Mouse (Mus musculus): ENCODE results near the gene Serp1.

The Serp1 gene

DNA sequence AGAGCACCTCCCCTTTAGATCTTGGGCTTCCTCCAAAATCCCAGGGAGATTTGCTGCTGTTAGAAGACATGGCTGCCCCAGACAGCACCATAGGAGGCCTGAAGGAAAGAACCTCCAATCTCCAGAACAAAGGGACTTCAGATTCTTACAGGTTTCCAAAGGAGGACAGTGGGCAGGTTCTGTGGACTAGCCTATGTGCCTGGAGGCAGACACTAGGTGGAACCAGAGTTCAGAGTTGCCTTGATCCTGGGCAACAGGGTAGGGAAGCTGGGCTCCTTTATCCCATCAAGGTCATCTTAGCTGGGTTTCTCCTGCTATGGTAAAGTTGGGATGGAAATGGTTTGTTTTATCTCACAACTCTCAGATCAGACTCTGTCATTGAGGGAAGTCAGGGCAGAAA, 14.1 kb downstream of the Serp1 start:
- in situ Hi-C loops (cut with MboI): loop anchor here (10.0 to 25.0 kb wide), 4 partner anchors 63 to 551 kb away; partner anchors contain the start of genes Selenot and Siah2

GRCm38 (mm10) chr3:58508020-58508750, 17.5 kb downstream of the Serp1 start:
- in situ Hi-C loops (cut with MboI): loop anchor here (25.0 kb wide), 3 partner anchors 179 to 554 kb away; partner anchors contain the start of gene Siah2

DNA sequence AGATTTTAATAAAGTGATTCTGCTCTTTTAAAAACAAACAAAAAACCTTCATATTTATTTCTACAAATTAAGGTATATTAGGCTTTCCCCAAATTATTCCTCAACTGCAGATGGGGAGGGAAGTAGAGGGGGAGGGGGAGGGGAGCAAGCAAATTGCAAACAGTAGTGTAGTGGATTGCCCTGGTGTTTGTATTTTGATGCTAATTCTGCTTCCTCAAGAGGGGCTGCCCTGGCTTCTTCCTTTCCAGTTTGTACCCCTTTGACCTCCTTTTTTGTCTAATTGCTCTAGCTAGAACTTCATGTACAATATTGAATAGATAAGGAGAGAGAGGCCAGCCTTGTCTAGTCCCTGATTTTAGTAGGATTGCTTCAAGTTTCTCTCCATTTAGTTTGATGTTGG, 21.0 kb downstream of the Serp1 start:
- in situ Hi-C loops (cut with MboI): loop anchor here (25.0 kb wide), 3 partner anchors 183 to 558 kb away; partner anchors contain the start of gene Siah2

GRCm38 (mm10) chr3:58503720-58504333, 21.9 kb downstream of the Serp1 start:
- in situ Hi-C loops (cut with MboI): loop anchor here (25.0 kb wide), 3 partner anchors 183 to 558 kb away; partner anchors contain the start of gene Siah2

GRCm38 (mm10) chr3:58501961-58502360, 23.7 kb downstream of the Serp1 start:
- in situ Hi-C loops (cut with MboI): loop anchor here (25.0 kb wide), 3 partner anchors 185 to 560 kb away; partner anchors contain the start of gene Siah2

- in situ Hi-C loops (cut with MboI): loop anchor here (25.0 kb wide), 1 partner anchor 656 kb away; the partner anchor contains the start of gene Pfn2
Measured at GRCm38 (mm10) chr3:58493621-58494020, 32.1 kb downstream of the Serp1 start.

DNA sequence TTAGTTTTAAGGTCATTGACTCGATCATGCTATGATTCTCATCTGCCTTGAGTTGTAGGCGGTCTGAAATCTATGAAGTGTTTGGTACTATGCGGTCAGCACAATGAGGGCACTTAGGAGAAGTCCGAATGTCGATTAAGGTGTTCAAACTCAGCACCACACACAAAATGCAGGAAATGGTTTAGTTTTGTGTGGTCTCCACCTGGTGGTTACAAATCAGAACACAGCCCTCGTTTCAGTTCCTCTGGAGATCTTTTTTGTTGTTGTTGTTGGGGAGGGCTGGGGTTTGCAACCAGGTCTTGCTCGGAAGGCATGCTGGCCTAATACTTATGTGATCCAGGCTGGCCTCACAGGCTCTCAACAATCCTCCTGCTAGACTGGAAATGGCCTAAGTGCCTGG, 34.9 kb downstream of the Serp1 start:
- in situ Hi-C loops (cut with MboI): loop anchor here (25.0 kb wide), 1 partner anchor 653 kb away; the partner anchor contains the start of gene Pfn2

GRCm38 (mm10) chr3:58487999-58488775, 37.5 kb downstream of the Serp1 start:
- in situ Hi-C loops (cut with MboI): loop anchor here (25.0 kb wide), 1 partner anchor 651 kb away; the partner anchor contains the start of gene Pfn2

DNA sequence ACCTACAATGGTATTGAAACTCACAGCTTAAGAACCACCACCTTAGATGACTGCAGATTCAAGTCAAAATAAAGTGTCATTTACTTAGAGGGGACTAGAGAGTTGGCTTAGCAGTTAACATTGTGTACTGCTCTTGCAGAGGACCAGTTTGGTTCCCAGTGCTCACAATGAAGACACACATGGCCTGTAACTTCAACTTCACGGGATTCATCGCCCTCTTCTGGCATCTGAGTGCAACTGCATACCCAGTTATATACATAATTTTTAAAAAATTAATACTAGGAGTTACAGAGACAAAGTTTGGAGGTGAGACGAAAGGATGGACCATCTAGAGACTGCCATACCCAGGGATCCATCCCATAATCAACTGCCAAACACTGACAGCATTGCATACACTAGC, 38.6 kb downstream of the Serp1 start:
- in situ Hi-C loops (cut with MboI): loop anchor here (25.0 kb wide), 1 partner anchor 650 kb away; the partner anchor contains the start of gene Pfn2

DNA sequence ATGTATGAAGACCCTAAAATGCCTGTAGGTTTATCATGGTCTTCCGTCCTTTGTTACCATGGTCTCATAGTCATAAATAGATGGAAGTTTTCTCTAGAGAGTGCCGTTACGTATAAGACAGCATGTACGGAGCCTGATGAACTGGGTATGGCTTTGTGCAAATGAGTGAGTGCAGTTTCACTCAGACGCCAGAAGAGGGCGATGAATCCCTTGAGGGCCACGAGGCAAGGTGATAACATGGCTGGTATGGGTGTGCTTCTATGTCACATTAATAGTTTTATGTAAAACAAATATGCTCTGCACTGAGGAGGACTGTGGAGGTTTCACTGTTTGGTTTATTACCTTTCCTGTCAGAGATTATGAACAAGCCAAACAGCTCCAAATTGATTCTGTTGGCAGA, 39.8 kb downstream of the Serp1 start:
- in situ Hi-C loops (cut with MboI): loop anchor here (25.0 kb wide), 1 partner anchor 649 kb away; the partner anchor contains the start of gene Pfn2

GRCm38 (mm10) chr3:58478755-58479455, 46.8 kb downstream of the Serp1 start:
- in situ Hi-C loops (cut with MboI): loop anchor here (25.0 kb wide), 1 partner anchor 642 kb away; the partner anchor contains the start of gene Pfn2

DNA sequence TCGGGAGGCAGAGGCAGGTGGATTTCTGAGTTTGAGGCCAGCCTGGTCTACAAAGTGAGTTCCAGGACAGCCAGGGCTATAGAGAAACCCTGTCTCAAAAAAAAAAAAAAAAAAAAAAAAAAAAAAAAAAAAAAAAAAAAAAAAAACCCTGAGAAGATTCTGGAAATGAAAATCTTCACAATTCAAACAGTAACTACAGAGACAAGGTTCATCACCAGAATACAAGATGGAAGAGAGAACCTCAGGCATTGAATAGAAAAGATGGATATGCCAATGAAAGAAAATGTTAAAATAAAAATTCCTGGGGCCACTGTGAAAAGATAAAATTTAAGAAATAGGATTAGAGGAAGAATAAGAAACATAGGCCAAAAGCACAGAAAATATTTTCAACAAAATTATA, 50.4 kb downstream of the Serp1 start:
- in situ Hi-C loops (cut with MboI): loop anchor here (25.0 kb wide), 1 partner anchor 638 kb away; the partner anchor contains the start of gene Pfn2
